Mouse (Mus musculus): Measurements from ENCODE around the gene Jade1. TPM values are rescaled to one million over a fixed set of nuclear protein-coding genes. Genes with fewer than 3 reads are reported as not detected.
A peak's percentile ranks its signal among the peaks of the same experiment; 100 is the strongest.

Jade1 gene
- total RNA-seq, 2 experiments from 2014 or later = 34.4 to 35.9 TPM

DNA sequence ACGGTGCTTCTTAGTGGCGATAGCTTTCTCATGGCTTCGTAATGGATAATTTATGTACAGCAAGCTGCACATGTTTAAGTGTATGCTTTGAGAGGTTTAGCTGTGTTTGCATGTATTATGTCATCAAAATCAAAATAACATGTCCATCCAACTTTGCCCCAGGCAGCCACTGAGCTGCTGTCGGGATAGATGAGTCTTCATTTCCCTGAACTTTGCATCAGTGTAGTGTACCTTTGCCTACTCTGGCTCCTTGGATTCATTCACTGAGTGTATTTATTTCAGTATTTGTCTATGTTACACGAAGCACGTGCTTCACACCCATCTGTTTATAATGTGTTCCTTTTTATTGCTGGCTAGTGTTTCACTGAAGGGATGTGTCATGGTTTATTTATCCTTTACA, 30.8 kb downstream of the Jade1 start:
- TF ChIP-seq CTCF (conservative IDR thresholded peaks at IDR 0.05) = no peak
- Histone ChIP-seq H3K4me3 (no peak overlapping the region), H3K27ac (no peak overlapping the region)
- DNase-seq (ENCODE audit: low spot score in 2 of 2) = no peak

DNA sequence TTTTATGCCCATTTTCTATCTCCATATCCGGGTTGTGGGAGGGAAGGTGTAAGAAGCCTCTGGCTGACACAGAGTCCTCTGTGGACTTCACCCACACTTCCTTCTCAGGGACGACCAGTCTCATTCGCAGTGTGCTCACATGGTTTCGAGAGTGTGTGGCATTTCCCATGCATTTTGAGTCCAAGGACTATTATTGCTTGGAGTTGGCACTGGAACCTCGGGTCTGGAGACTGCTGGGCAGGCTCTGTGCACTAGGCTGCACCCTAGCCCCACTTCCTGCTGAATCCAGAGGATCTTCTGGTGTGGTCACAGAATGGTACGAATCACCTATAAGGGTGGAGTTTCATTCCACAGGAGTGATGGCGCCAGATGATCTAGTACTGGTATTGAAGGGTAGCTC, 31.4 kb downstream of the Jade1 start:
- no peak overlapping the region for H3K4me3 ChIP-seq
- TF ChIP-seq CTCF (conservative IDR thresholded peaks at IDR 0.05) = no peak
- no peak for DNase-seq (ENCODE audit: low spot score in 2 of 2)
- no peak overlapping the region for H3K27ac ChIP-seq

DNA sequence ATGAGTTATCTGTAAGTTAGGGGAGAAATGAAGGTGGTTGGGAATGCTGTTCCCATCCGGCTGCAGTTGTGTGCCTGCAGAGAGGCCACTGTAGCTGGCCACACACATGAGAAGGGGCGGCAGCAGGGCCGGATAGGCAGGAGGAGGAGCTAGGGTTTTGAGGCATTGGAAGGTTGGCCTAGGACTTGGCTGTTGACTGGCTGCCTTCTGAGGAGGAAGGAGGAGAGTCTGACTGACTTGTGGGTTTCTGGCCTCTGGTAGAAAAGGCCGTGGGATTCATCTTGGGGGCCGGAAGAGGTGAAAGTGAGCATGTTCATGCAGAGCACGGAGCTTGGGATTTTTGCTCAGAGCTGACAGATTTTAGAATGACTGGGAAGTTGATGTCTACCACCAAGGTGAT, 32.1 kb downstream of the Jade1 start:
- Histone ChIP-seq H3K27ac (no peak overlapping the region), H3K4me3 (no peak overlapping the region)
- DNase-seq (ENCODE audit: low spot score in 2 of 2) = no peak
- no peak for TF ChIP-seq CTCF (conservative IDR thresholded peaks at IDR 0.05)

DNA sequence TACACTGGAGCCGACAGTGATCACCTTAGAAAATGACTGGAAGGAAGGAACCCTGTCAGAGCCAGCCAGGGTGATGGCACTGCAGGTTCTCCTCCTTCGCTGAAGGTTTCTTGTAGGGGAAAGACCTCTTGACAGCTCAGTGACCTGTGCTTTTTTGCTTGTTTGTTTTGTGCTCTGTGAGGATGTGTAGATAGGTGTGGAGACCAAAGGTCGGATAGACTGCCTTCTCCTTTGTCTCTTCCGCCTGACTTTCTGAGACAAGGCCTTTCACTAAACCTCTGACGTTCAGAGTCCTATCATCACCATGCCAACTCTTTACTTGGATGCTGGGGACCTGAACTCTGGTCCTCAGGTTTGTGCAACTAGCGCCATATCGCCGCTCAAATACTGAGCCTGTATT, 33.0 kb downstream of the Jade1 start:
- no peak overlapping the region for H3K27ac ChIP-seq
- TF ChIP-seq CTCF (conservative IDR thresholded peaks at IDR 0.05) = no peak
- no peak overlapping the region for H3K4me3 ChIP-seq
- no peak for DNase-seq (ENCODE audit: low spot score in 2 of 2)

DNA sequence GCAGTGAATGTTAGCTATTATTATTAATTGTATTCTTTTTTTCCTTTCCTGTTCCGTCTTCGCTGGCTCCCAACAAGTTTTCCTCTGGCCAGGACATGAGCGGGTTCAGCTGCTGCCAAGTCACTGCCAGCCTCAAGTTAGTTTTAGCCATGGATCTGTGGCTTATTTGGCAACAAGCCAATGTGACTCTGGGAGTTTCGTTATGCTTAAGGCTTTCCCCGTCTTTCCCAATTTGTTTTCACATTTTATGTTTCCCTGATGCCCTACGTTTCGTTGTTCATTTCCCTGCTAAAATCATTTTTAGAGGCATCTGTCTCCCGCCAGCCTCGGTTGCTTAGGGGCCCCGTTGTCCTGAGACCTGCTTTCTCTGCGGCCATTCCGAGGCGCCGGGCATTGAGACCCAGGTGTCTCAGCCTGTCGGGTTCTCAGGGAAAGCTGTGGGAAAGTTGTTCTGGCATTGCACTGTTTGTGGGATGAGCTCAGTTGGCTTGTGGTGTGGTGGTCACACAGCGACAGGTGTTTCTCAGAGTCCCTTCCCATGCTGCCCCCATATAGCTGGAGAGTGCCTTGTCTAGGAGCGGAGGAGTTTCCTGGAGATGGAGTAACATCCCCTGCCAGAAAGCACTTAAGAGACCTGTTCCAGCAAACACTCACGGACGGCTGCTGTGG, 33.8 kb downstream of the Jade1 start:
- DNase-seq (ENCODE audit: low spot score in 2 of 2) = no peak
- no peak for TF ChIP-seq CTCF (conservative IDR thresholded peaks at IDR 0.05)
- Histone ChIP-seq H3K4me3 (no peak overlapping the region), H3K27ac (no peak overlapping the region)

DNA sequence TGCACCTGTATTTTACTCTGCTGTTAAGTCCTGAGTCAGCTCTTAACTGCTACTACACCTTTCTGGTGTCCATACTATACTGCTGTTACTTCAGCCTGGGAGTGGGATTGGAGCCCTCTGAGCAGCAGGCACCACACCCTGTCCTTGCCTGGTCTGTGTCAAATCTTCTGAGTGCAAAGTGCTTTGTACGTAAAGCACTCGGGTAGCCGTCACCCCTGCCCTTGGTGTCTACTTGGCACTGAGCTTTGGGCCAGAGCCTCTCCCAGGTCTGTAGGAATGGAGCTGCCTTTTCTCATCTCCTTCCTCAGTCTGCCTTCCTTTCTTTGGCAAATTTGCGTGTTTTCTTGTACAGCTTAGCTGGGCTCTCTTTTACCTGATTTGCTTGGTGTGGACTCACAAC, 34.5 kb downstream of the Jade1 start:
- H3K4me3 ChIP-seq = no peak overlapping the region
- TF ChIP-seq CTCF (conservative IDR thresholded peaks at IDR 0.05) = no peak
- no peak overlapping the region for H3K27ac ChIP-seq
- DNase-seq (ENCODE audit: low spot score in 2 of 2) = no peak

DNA sequence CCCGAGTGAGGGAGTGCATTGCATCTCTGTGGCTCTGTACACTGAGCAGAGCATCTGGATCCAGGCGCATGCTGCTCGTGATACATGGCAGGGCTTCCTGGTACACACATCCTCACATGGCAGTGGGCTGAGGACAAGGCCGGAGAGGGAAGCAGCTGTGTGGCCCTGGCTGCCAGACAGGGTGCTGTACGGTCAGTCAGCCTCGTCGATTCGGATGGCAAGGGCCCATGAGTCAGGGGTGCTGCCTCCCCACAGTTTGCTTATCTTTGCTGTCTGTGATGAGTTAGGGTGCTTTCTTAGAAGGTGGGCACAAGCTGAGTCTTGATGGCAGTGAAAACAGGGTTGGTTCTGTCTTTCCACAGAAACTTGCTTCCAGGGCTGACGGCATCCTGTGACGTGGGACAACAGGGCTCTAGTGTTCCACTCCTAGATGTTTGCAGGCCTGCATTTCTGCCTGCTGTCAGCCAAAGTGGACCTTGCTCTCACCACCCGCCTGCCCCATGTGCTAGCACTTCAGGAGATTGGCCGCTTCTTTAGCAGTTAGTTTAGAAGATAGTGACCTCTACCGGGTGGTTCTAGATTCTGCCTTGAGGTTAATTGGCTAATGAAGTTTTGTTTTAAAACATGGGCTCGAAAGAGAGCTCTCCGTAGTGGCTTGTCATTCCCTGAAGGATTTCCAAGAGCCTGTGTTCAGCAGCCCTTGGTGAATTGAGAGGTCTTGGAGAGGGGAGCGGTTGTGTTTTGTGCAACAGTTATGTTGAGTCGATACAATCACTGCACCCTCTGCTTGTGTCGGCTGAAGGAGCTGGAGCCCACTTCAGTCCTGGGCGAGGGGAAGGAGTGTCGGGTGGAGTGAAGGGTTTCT, 35.4 kb downstream of the Jade1 start:
- no peak overlapping the region for H3K4me3 ChIP-seq
- peak overlapping the region; percentile 11; the same call in 1 of the 2 replicates for H3K27ac ChIP-seq
- peak; percentile 67 for TF ChIP-seq CTCF (conservative IDR thresholded peaks at IDR 0.05)
- DNase-seq (ENCODE audit: low spot score in 2 of 2) = no peak

DNA sequence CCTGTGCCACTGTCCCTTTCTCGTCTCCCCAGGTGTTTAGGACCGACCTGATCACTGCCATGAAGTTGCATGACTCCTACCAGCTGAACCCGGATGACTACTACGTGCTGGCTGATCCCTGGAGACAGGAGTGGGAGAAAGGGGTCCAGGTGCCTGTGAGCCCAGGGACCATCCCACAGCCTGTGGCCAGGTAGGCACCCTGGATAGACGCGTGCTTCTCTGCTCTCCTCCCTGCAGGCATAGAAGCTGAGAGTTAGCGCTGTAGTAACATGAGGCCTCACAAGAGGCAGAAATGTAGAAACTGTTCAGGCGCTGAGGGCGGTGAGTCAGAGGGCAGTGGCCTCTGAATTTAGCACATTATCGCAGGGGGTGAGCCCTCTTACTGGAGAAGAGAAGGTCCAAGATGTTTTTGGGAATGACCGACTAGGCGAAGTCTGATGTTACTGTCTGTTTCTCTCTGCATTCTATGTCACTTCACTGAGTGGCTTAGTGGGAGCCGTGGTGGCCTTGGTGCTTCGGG, 36.2 kb downstream of the Jade1 start:
- Histone ChIP-seq H3K4me3 (no peak overlapping the region), H3K27ac (no peak overlapping the region)
- no peak for TF ChIP-seq CTCF (conservative IDR thresholded peaks at IDR 0.05)
- DNase-seq (ENCODE audit: low spot score in 2 of 2) = no peak

DNA sequence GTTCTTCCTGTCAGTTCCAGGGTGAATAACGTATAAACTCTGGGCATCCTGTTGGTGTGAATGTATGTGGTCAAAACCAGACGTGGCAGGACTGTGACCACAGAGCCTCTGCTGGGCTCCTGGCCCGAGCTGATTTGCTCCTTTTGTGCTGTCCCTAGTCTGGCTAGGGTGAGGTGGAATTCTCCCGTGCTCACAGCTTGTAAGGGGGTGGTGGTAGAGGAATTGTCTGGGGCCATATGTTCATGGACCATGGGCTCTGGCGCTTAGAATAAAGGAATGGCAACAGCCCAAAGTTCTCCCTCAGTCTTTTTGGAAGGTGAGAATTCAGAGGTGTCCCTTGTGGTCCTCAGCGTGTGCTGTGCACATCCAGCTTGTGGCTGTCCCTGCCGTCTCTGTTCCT, 37.3 kb downstream of the Jade1 start:
- Histone ChIP-seq H3K4me3 (no peak overlapping the region), H3K27ac (no peak overlapping the region)
- no peak for TF ChIP-seq CTCF (conservative IDR thresholded peaks at IDR 0.05)
- DNase-seq (ENCODE audit: low spot score in 2 of 2) = no peak

DNA sequence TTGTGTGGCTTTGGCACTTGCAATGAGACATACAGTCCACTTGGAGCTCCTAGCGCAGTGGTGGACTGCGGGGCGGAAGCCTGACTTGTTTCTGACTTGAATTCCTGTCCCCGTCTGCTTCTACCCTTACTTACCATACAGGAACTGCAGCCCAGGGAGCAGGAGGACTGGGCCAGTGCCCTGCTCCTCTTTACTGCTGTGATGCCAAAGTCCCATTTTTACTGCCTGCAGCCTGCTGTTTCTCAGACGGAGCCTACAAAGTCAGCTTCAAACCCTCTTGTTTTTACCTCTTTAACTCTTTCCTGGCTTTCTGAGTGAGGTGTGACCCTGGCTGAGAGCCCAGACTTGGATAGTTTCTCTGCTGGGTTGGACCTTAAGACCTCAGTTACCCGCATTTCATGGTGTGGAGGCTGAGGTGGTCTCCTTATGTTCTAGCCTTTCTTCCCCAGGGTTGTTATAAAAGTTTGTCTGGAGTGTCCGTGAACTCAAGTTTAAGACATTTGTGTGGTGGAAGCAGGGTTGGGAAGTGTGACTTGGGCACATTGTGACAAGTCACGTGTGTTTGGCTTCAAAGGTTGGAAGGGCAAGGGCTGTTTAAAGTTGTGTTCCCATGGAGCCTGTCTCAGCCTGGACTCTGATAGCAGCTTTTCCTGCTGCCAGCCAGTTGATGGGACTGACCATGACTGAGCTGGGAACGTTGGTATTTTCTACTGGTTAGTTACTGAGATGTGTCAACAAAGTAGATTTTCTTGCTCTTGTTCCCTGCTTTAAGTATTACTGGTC, 38.8 kb downstream of the Jade1 start:
- Histone ChIP-seq H3K27ac (no peak overlapping the region), H3K4me3 (no peak overlapping the region)
- DNase-seq (ENCODE audit: low spot score in 2 of 2) = no peak
- TF ChIP-seq CTCF (conservative IDR thresholded peaks at IDR 0.05) = no peak

DNA sequence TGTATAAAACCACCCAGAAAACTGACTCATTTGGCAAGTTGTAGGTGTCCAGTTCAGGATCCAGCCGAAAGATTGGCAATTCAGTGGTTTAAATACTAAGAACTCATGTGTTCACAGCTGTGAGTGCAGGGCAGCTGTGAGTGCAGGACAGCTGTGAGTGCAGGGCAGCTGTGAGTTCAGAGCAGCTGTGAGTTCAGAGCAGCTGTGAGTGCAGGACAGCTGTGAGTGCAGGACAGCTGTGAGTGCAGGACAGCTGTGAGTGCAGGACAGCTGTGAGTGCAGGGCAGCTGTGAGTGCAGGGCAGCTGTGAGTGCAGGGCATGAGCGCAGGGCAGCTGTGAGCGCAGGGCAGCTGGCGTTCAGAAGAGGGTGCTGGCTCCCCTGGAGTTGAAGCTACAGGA, 39.5 kb downstream of the Jade1 start:
- TF ChIP-seq CTCF (conservative IDR thresholded peaks at IDR 0.05) = no peak
- H3K27ac ChIP-seq = no peak overlapping the region
- DNase-seq (ENCODE audit: low spot score in 2 of 2) = no peak
- H3K4me3 ChIP-seq = no peak overlapping the region

DNA sequence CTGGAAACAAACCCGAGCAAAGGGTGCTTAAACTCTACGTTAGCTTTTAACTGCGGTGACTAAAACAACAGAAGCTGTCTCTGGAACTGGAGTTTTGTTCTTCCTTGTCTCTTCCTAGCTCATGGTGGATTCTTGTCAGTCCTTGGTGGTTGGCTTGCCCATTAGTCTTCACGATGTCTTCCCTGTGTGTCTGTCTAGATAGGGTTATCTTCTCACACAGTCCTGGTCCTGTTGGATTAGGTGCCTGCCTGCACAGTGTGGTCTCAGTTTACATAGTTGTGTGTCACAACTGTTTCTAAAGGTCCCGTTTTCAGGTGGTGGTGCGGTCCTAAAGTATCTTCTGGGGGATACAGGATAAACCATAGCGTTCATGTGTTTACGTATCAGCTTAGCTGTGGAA, 41.5 kb downstream of the Jade1 start:
- TF ChIP-seq CTCF (conservative IDR thresholded peaks at IDR 0.05) = no peak
- no peak overlapping the region for H3K27ac ChIP-seq
- no peak for DNase-seq (ENCODE audit: low spot score in 2 of 2)
- no peak overlapping the region for H3K4me3 ChIP-seq

DNA sequence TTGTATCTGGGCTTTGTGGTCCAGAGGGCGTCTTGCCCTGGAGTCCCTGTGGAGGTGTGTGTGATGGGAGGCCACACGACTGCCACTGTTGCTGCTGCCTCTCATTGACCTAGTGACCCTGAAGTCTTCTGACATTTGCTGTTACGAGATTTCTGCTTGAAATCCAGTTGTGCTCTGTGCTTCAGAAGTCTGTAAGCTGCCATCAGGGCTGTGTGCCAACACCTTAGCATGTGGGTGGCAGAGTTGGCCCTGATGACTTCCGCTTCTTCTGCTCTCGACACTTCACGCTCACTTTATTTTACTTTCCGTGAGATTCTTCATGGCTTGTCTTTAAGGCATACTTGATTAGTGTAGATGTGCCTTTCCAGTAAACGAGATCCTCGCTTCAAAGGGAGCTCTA, 42.9 kb downstream of the Jade1 start:
- H3K4me3 ChIP-seq = no peak overlapping the region
- no peak for TF ChIP-seq CTCF (conservative IDR thresholded peaks at IDR 0.05)
- no peak overlapping the region for H3K27ac ChIP-seq
- DNase-seq (ENCODE audit: low spot score in 2 of 2) = no peak
